Mouse (Mus musculus) brown adipose tissue, adult 24 weeks (tissue): Measurements from ENCODE around the gene Atrip. TPM values are rescaled to one million over a fixed set of nuclear protein-coding genes. Genes with fewer than 3 reads are reported as not detected.

Experiments
- H3K27ac ChIP-seq: fragments of 200-500 bp; replicated peaks from 2 replicates; pipeline ENCODE4 v1.5.1; 2012; ENCODE audit warnings: low read depth, mild to moderate bottlenecking, low read length
- H3K4me1 ChIP-seq: fragments of 200-500 bp; 2 replicates; pipeline ENCODE4 v1.6.1; 2012; ENCODE audit warnings: low read length, mixed read lengths; ENCODE audit not compliant: control insufficient read depth, insufficient read depth, insufficient read length
- H3K4me3 ChIP-seq: fragments of 200-500 bp; 2 replicates; pipeline ENCODE4 v1.5.1; 2012; ENCODE audit warnings: low read depth, mild to moderate bottlenecking, low read length, moderate library complexity; ENCODE audit not compliant: insufficient read depth
- polyA plus RNA-seq: library from polyadenylated mRNA; stranded (reverse); fragments of >200 nt; gene quantifications from 2 replicates; pipeline ENCODE4 v1.2.4, GENCODE M21; 2012; ENCODE audit not compliant: missing spikeins, insufficient read depth, insufficient read length

Atrip gene
- polyA plus RNA-seq, 1 experiment, result 4.8 TPM

- no peaks in the 10 kb centered on the region for H3K4me1 ChIP-seq
- H3K4me3 ChIP-seq, result peak overlapping the region; percentile 32
These were observed 56.8 kb downstream of the Atrip start for GRCm38 (mm10) chr9:109016973-109017604.

GRCm38 (mm10) chr9:109015397-109015796 is 58.5 kb downstream of the Atrip start:
- Histone ChIP-seq H3K4me1 (no peaks in the 10 kb centered on the region; the same call in 1 of the 2 replicates), H3K27ac (no peak overlapping the region), H3K4me3 (no peak overlapping the region)

More at GRCm38 (mm10) chr9:109016973-109017604, 56.8 kb downstream of the Atrip start:
- H3K27ac ChIP-seq, result peak overlapping the region; percentile 55

GRCm38 (mm10) chr9:109010316-109010690 is 63.6 kb downstream of the Atrip start:
- H3K27ac ChIP-seq, result no peak overlapping the region
- no peaks in the 10 kb centered on the region; the same call in 1 of the 2 replicates for H3K4me1 ChIP-seq
- H3K4me3 ChIP-seq, result no peak overlapping the region

- Histone ChIP-seq H3K27ac (no peak overlapping the region), H3K4me3 (no peak overlapping the region), H3K4me1 (no peaks in the 10 kb centered on the region; the same call in 1 of the 2 replicates)
These were observed 64.1 kb downstream of the Atrip start for GRCm38 (mm10) chr9:109009636-109010315.

GRCm38 (mm10) chr9:109008994-109009635 is 64.8 kb downstream of the Atrip start:
- H3K4me1 ChIP-seq, result no peaks in the 10 kb centered on the region; the same call in 1 of the 2 replicates
- no peak overlapping the region for H3K27ac ChIP-seq
- H3K4me3 ChIP-seq, result no peak overlapping the region

- Histone ChIP-seq H3K4me1 (no peaks in the 10 kb centered on the region; the same call in 1 of the 2 replicates), H3K4me3 (no peak overlapping the region), H3K27ac (no peak overlapping the region)
These were observed 65.8 kb downstream of the Atrip start for GRCm38 (mm10) chr9:109008081-109008480.

Other genes with a start within 250 kb of the Atrip start
- gene Celsr3, start 247.8 kb downstream of the Atrip start, polyA plus RNA-seq, result not detected in 2 replicates
- 4.4 and 7.5 TPM in 2 replicates for gene Slc26a6, start 220.8 kb downstream of the Atrip start, polyA plus RNA-seq
- gene Tmem89, start 159.5 kb downstream of the Atrip start, polyA plus RNA-seq, result not detected in 2 replicates
- 1,481 and 1,573 TPM in 2 replicates for gene Uqcrc1, start 137.5 kb downstream of the Atrip start, polyA plus RNA-seq
- gene Col7a1, start 120.5 kb downstream of the Atrip start, polyA plus RNA-seq, result 0.21 and 1.1 TPM in 2 replicates
- gene Ucn2, start 88.1 kb downstream of the Atrip start, polyA plus RNA-seq, result not detected in 2 replicates
- gene Pfkfb4, start 82.3 kb downstream of the Atrip start, polyA plus RNA-seq, result 3.4 and 3.8 TPM in 2 replicates
- 30.4 and 48.6 TPM in 2 replicates for gene Shisa5, start 35.6 kb downstream of the Atrip start, polyA plus RNA-seq
- gene Trex1, start 14.4 kb downstream of the Atrip start, polyA plus RNA-seq, result 6.6 and 16.6 TPM in 2 replicates
- 10.8 and 14.4 TPM in 2 replicates for gene Ccdc51, start 8.4 kb upstream of the Atrip start, polyA plus RNA-seq
- 232 and 572 TPM in 2 replicates for gene Tma7, start 8.5 kb upstream of the Atrip start, polyA plus RNA-seq
- gene Plxnb1, start 21.3 kb upstream of the Atrip start, polyA plus RNA-seq, result not detected in 2 replicates
- not detected in 2 replicates for gene Fbxw21, start 87.9 kb upstream of the Atrip start, polyA plus RNA-seq
- not detected in 2 replicates for gene Fbxw13, start 121.9 kb upstream of the Atrip start, polyA plus RNA-seq
- not detected in 2 replicates for gene Fbxw20, start 160.6 kb upstream of the Atrip start, polyA plus RNA-seq
- gene Fbxw14, start 213.6 kb upstream of the Atrip start, polyA plus RNA-seq, result not detected in 2 replicates